Mouse (Mus musculus): ENCODE results near the gene Gm5737. TPM values are rescaled to one million over a fixed set of nuclear protein-coding genes. Genes with fewer than 3 reads are reported as not detected.

Gene Gm5737
- polyA plus RNA-seq, 1 experiment from 2014 or later = not detected

GRCm38 (mm10) chr7:120819386-120819785, 7.2 kb downstream of the Gm5737 start:
- DNase-seq (ENCODE audit: low spot score) (no peak), ATAC-seq (ENCODE audit: low FRiP score) (no peak)
- no peak overlapping the region for H3K27ac ChIP-seq (ENCODE audit: low read depth, low read length)
- no peak overlapping the region for H3K9ac ChIP-seq (ENCODE audit: low read depth, low read length)
- WGBS = 92% methylated on average over 4 of the region's 4 CpGs
- no peak overlapping the region for H3K4me2 ChIP-seq (replicated peaks; ENCODE audit: low read depth, low read length)
- H3K9me3 ChIP-seq (ENCODE audit: control insufficient read depth, low read length) = no peaks in the 10 kb centered on the region
- no peak overlapping the region for H3K4me3 ChIP-seq (ENCODE audit: low read depth, low read length)
- H3K27me3 ChIP-seq (ENCODE audit: control insufficient read depth, insufficient read depth, low read length) = no peaks in the 10 kb centered on the region
- no peaks in the 10 kb centered on the region for H3K36me3 ChIP-seq (ENCODE audit: control insufficient read depth, insufficient read depth, low read length)
- no peaks in the 10 kb centered on the region for H3K4me1 ChIP-seq (replicated peaks; ENCODE audit: control insufficient read depth, insufficient read depth, low read length)

GRCm38 (mm10) chr7:120823248-120823647, 11.1 kb downstream of the Gm5737 start:
- Histone ChIP-seq H3K4me1 (replicated peaks; ENCODE audit: control insufficient read depth, insufficient read depth, low read length) (no peaks in the 10 kb centered on the region), H3K27me3 (ENCODE audit: control insufficient read depth, insufficient read depth, low read length) (no peaks in the 10 kb centered on the region), H3K27ac (ENCODE audit: low read depth, low read length) (no peak overlapping the region), H3K36me3 (ENCODE audit: control insufficient read depth, insufficient read depth, low read length) (no peaks in the 10 kb centered on the region), H3K4me3 (ENCODE audit: low read depth, low read length) (no peak overlapping the region), H3K4me2 (replicated peaks; ENCODE audit: low read depth, low read length) (no peak overlapping the region), H3K9ac (ENCODE audit: low read depth, low read length) (no peak overlapping the region), H3K9me3 (ENCODE audit: control insufficient read depth, low read length) (no peaks in the 10 kb centered on the region)
- WGBS = 23% methylated on average over 5 of the region's 5 CpGs
- ATAC-seq (ENCODE audit: low FRiP score) (peak; percentile 45), DNase-seq (ENCODE audit: low spot score) (peak; percentile 79)

- H3K36me3 ChIP-seq (ENCODE audit: control insufficient read depth, insufficient read depth, low read length) = no peaks in the 10 kb centered on the region
- no peak for DNase-seq (ENCODE audit: low spot score)
- H3K27ac ChIP-seq (ENCODE audit: low read depth, low read length) = no peak overlapping the region
- no peaks in the 10 kb centered on the region for H3K9me3 ChIP-seq (ENCODE audit: control insufficient read depth, low read length)
- H3K4me2 ChIP-seq (replicated peaks; ENCODE audit: low read depth, low read length) = no peak overlapping the region
- H3K27me3 ChIP-seq (ENCODE audit: control insufficient read depth, insufficient read depth, low read length) = peaks cover 4% of the 10 kb centered on the region; the same call in 1 of the 2 replicates
- ATAC-seq (ENCODE audit: low FRiP score) = no peak
- H3K4me3 ChIP-seq (ENCODE audit: low read depth, low read length) = no peak overlapping the region
- H3K9ac ChIP-seq (ENCODE audit: low read depth, low read length) = no peak overlapping the region
- WGBS = 69% methylated on average over 2 of the region's 2 CpGs
- H3K4me1 ChIP-seq (replicated peaks; ENCODE audit: control insufficient read depth, insufficient read depth, low read length) = no peaks in the 10 kb centered on the region
These were observed 12.9 kb downstream of the Gm5737 start for GRCm38 (mm10) chr7:120825097-120825496.

- H3K9me3 ChIP-seq (ENCODE audit: control insufficient read depth, low read length) = no peaks in the 10 kb centered on the region
- 18% methylated on average over 3 of the region's 3 CpGs for WGBS
These were observed 14.2 kb downstream of the Gm5737 start for GRCm38 (mm10) chr7:120826408-120826807.

GRCm38 (mm10) chr7:120830431-120831381, 18.5 kb downstream of the Gm5737 start:
- H3K27ac ChIP-seq (ENCODE audit: low read depth, low read length) = no peak overlapping the region
- H3K9me3 ChIP-seq (ENCODE audit: control insufficient read depth, low read length) = no peaks in the 10 kb centered on the region
- H3K4me1 ChIP-seq (replicated peaks; ENCODE audit: control insufficient read depth, insufficient read depth, low read length) = peaks cover 3% of the 10 kb centered on the region; the same call in 1 of the 2 replicates
- ATAC-seq (ENCODE audit: low FRiP score) = peak; percentile 9; the same call in 1 of the 2 replicates
- peak overlapping the region; percentile 50 for H3K9ac ChIP-seq (ENCODE audit: low read depth, low read length)
- no peaks in the 10 kb centered on the region for H3K36me3 ChIP-seq (ENCODE audit: control insufficient read depth, insufficient read depth, low read length)
- WGBS = 2% methylated on average over 46 of the region's 46 CpGs
- peak overlapping the region; percentile 50 for H3K4me3 ChIP-seq (ENCODE audit: low read depth, low read length)
- peaks cover 11% of the 10 kb centered on the region for H3K27me3 ChIP-seq (ENCODE audit: control insufficient read depth, insufficient read depth, low read length)
- DNase-seq (ENCODE audit: low spot score) = peak; percentile 67
- H3K4me2 ChIP-seq (replicated peaks; ENCODE audit: low read depth, low read length) = peak overlapping the region; percentile 97

More at GRCm38 (mm10) chr7:120826408-120826807, 14.2 kb downstream of the Gm5737 start:
- peaks cover 3% of the 10 kb centered on the region; the same call in 1 of the 2 replicates for H3K4me1 ChIP-seq (replicated peaks; ENCODE audit: control insufficient read depth, insufficient read depth, low read length)
- H3K27ac ChIP-seq (ENCODE audit: low read depth, low read length) = no peak overlapping the region
- ATAC-seq (ENCODE audit: low FRiP score) (no peak), DNase-seq (ENCODE audit: low spot score) (peak; percentile 59)
- no peaks in the 10 kb centered on the region for H3K36me3 ChIP-seq (ENCODE audit: control insufficient read depth, insufficient read depth, low read length)
- H3K9ac ChIP-seq (ENCODE audit: low read depth, low read length) = no peak overlapping the region
- no peak overlapping the region for H3K4me2 ChIP-seq (replicated peaks; ENCODE audit: low read depth, low read length)
- H3K27me3 ChIP-seq (ENCODE audit: control insufficient read depth, insufficient read depth, low read length) = peaks cover 10% of the 10 kb centered on the region
- H3K4me3 ChIP-seq (ENCODE audit: low read depth, low read length) = no peak overlapping the region

- H3K4me1 ChIP-seq (replicated peaks; ENCODE audit: control insufficient read depth, insufficient read depth, low read length) = peaks cover 3% of the 10 kb centered on the region; the same call in 1 of the 2 replicates
- H3K9ac ChIP-seq (ENCODE audit: low read depth, low read length) = no peak overlapping the region
- DNase-seq (ENCODE audit: low spot score) (no peak), ATAC-seq (ENCODE audit: low FRiP score) (no peak)
- H3K4me2 ChIP-seq (replicated peaks; ENCODE audit: low read depth, low read length) = peak overlapping the region; percentile 41
- H3K9me3 ChIP-seq (ENCODE audit: control insufficient read depth, low read length) = no peaks in the 10 kb centered on the region
- no peaks in the 10 kb centered on the region for H3K36me3 ChIP-seq (ENCODE audit: control insufficient read depth, insufficient read depth, low read length)
- peaks cover 11% of the 10 kb centered on the region for H3K27me3 ChIP-seq (ENCODE audit: control insufficient read depth, insufficient read depth, low read length)
- H3K4me3 ChIP-seq (ENCODE audit: low read depth, low read length) = peak overlapping the region; percentile 60
- no peak overlapping the region for H3K27ac ChIP-seq (ENCODE audit: low read depth, low read length)
- 62% methylated on average over 6 of the region's 6 CpGs for WGBS
These were observed 22.3 kb downstream of the Gm5737 start for GRCm38 (mm10) chr7:120834426-120834825.

- Histone ChIP-seq H3K36me3 (ENCODE audit: control insufficient read depth, insufficient read depth, low read length) (no peaks in the 10 kb centered on the region), H3K4me3 (ENCODE audit: low read depth, low read length) (peak overlapping the region; percentile 60), H3K9me3 (ENCODE audit: control insufficient read depth, low read length) (no peaks in the 10 kb centered on the region), H3K4me2 (replicated peaks; ENCODE audit: low read depth, low read length) (peak overlapping the region; percentile 41), H3K9ac (ENCODE audit: low read depth, low read length) (0 out of 2 replicates have a peak overlapping the region, but pooled peaks have one; percentile 12), H3K4me1 (replicated peaks; ENCODE audit: control insufficient read depth, insufficient read depth, low read length) (peaks cover 3% of the 10 kb centered on the region; the same call in 1 of the 2 replicates), H3K27ac (ENCODE audit: low read depth, low read length) (no peak overlapping the region), H3K27me3 (ENCODE audit: control insufficient read depth, insufficient read depth, low read length) (peaks cover 8% of the 10 kb centered on the region)
- ATAC-seq (ENCODE audit: low FRiP score) = peak; percentile 81
- 19% methylated on average over 14 of the region's 14 CpGs for WGBS
- DNase-seq (ENCODE audit: low spot score) = peak; percentile 71
These were observed 22.8 kb downstream of the Gm5737 start for GRCm38 (mm10) chr7:120834863-120835372.

- under 1% methylated on average over 41 of the region's 41 CpGs for WGBS
- no peak overlapping the region; the same call in 1 of the 2 replicates for H3K27ac ChIP-seq (ENCODE audit: low read depth, low read length)
These were observed 23.5 kb downstream of the Gm5737 start for GRCm38 (mm10) chr7:120835449-120836359.

More at GRCm38 (mm10) chr7:120835449-120836359, 23.5 kb downstream of the Gm5737 start:
- Histone ChIP-seq H3K4me1 (replicated peaks; ENCODE audit: control insufficient read depth, insufficient read depth, low read length) (no peaks in the 10 kb centered on the region; the same call in 1 of the 2 replicates), H3K4me3 (ENCODE audit: low read depth, low read length) (peak overlapping the region; percentile 60), H3K36me3 (ENCODE audit: control insufficient read depth, insufficient read depth, low read length) (no peaks in the 10 kb centered on the region), H3K9me3 (ENCODE audit: control insufficient read depth, low read length) (no peaks in the 10 kb centered on the region), H3K27me3 (ENCODE audit: control insufficient read depth, insufficient read depth, low read length) (peaks cover 5% of the 10 kb centered on the region), H3K4me2 (replicated peaks; ENCODE audit: low read depth, low read length) (peak overlapping the region; percentile 41), H3K9ac (ENCODE audit: low read depth, low read length) (peak overlapping the region; percentile 59; the same call in 1 of the 2 replicates)
- DNase-seq (ENCODE audit: low spot score) = peak; percentile 94
- ATAC-seq (ENCODE audit: low FRiP score) = peak; percentile 93
